Mouse (Mus musculus): ENCODE data around the gene Mrpl12.

Mrpl12 gene

DNA sequence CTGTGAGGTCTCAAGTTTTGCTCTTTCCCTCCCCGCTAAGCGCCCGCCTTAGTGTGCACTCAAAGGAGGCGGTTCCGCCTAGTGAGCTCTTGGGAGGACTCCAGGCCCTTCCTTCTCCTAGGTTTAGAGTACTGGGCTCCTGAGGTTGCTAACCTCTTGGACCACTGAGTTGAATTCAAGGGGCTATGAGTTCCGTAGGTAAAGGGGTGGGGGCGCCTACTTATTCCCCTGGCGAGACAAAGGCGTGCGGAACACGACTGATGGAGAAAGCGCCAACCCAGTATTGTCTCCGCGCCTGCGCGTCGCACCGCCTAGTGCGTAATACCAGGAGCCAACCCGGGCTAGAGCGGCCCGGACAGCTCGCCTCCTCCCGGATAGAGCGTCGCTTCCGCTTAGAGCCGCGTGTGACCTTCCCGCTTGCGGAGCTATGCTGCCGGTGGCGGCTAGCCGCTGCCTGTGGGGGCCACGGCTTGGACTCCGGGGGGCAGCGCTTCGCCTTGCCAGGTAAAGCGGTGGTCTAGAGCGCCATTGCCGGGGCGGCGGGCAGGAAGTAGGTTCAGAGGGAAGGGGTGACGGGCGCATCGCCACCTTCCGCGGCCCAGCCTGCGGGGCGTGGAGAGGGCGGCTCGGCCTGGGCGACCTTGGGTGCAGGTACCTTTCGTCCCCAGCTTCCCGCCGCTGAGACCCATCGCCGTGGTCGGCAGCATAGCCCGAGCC is at the start of gene Mrpl12:
Gene Mrpl12, plus strand, starts transcription at position 349 of the 717 bp plus-strand sequence.
- DNase-seq (ENCODE audit: low spot score in 2 of 2), result peak; percentile 70 to 84

DNA sequence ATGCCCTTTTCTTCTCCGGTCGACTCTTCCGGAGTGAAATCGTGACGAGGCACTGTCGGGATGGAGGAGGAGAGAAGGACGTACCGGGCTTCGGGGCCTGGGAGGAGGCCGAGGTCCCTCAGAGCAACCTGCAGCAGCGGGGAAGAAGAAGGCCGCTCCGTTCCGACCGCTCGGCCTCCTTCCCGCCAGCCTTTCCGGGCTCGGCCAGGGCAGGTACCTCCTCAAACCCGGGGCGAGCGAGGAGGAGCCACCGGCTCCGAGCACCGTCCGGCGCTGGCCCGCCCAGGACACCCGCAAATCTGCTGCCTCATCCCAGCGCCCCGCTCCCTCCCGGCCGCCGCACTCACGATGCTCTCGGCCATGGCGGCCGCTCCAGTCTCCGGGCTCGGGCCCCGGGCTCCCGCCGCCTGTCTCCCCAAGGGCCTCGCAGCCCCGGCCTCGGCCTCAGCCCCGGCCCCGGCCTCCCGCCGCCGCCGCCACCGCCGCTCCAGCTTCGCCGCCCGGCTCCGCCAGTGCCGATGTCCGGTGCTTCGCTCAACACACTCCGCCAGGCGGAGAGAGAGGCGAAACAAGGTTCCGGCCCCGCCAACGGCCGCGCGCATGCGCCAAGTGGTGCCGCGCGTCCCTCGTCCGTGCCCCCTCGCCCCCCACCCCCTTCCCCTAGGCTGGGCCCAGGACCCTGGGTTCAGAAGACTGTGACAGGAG is 47.1 kb upstream of the Mrpl12 start, which contains the start of gene Nploc4:
Gene Nploc4, minus strand, starts transcription at position 557 of the 705 bp plus-strand sequence.
- DNase-seq (ENCODE audit: low spot score in 2 of 2), result peak; percentile 70 to 78

DNA sequence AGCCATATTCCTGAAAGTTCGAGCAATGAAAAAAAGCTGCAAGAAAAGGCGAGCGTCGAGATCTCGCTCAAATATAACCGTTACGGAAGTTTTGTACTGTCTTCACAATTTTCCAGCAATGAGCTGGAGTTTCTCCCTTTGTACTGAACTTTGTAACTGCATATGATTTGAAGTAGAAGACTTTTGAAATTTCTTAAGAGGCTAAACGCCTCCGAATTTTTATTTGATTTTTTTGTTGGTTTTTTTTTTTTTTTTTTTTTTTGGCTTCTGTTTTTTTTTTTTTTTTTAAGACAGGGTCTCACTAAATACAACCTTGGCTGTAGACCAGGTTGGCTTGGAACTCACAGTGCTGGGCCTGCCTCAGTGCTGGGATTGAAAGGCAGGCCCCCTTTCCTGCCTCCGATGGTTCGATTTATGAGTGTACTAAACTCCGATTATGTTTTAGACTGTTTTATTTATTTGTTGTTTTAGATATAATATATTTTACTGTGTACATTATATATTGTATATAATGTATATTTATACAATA is 46.5 kb upstream of the Mrpl12 start:
- no peak for DNase-seq (ENCODE audit: low spot score in 2 of 2)

DNA sequence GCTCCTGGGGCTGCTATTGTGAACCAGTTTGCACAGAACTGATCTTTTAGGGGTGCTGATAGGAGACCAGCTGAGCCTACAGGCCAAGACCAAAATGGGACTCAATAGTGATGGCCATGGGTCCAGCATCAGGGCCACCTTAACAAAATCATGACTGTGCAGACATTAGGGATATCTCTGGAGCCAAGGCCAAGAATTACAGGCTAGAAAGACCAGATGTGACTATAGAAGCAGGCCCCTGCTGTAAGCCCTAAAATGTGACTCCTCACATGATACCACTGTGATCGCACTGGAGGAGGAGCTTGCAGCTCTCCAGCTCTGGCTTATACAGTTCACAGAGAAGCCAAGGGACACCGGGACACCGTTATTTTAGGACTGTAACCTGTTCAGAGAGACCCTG is 42.1 kb upstream of the Mrpl12 start, which contains the start of gene Tspan10:
Gene Tspan10, plus strand, starts transcription at position 301 of the 400 bp plus-strand sequence.
- DNase-seq (ENCODE audit: low spot score in 2 of 2), result no peak

DNA sequence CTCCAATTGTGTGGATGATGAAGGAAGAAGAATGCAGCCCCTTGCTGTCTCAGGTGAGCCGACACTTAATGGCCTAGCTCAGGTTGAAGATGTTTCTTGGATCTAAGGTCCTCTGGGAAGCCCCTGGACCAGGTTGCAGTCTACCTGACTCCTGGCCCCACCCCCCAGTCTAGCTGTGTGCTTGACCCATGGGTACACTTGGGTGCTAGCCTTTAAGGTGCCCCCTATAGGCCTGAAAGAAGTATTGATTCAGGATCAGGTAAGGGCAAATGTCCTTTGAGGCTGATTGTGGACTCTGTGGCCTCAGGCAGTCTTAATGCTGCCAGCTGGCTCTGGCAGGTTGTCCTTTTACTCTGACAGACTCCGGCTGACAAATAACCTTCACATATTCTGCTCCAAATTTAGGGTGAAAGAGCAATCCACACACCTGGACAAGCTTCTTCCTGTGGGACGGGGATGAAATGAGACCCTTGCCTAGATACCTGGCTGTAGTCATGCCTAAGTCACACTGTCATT is 41.6 kb upstream of the Mrpl12 start:
- no peak for DNase-seq (ENCODE audit: low spot score in 2 of 2)

DNA sequence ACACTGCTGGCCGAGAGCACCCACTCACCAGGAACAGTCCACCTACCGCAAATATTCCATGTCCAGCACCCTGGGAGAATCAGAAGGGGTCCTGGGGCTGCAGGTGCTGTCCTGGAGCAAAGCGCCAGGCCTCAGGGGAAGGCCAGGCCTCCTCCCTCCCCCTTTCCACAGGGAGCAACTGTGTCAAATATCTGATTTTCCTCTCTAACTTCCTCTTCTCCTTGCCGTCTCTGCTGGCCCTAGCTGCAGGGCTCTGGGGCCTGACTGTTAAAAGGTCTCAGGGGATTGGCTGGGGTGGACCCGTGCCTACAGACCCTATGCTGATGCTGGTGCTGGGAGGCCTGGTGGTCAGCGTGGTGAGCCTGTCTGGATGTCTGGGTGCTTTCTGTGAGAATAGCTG is 40.3 kb upstream of the Mrpl12 start:
- DNase-seq (ENCODE audit: low spot score in 2 of 2), result no peak

DNA sequence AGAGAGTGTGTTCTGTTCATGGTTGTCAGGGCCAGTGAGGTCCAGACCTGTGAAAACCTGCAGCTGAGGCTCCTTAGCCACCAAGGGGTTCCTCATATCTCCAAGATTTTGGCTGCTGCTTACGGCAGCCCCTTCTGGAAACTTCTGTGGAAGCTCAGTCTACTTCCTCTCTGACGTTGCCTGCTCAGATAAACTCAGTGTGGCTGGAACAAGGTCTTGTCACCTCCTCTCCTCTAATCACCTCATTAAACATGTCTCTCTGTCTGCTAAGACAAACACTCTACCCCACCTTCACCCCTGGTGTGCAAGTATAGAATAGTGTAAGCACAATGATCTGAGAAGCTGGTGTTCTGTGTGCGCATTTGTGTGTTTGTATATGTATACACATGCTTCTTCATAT is 38.9 kb upstream of the Mrpl12 start:
- no peak for DNase-seq (ENCODE audit: low spot score in 2 of 2)

DNA sequence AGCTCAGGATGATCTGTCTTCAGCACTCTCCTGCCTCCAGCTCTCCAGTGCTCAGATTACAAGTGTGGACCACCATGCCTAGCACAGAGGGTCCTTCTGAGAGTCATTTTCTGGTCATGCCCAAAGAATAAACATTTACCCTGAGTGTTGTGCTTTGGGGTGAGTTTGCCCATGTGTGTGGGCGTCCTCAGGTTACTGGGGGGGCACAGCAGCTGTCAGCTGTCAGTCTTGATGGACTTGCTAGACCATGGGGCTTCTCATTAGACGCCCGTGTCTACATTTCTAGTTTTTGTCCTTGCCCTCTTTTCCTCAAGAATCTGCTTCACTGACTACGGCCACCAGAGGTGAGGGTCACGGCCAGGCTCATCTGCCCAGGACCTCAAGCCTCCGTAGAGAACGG is 37.2 kb upstream of the Mrpl12 start:
- no peak for DNase-seq (ENCODE audit: low spot score in 2 of 2)

DNA sequence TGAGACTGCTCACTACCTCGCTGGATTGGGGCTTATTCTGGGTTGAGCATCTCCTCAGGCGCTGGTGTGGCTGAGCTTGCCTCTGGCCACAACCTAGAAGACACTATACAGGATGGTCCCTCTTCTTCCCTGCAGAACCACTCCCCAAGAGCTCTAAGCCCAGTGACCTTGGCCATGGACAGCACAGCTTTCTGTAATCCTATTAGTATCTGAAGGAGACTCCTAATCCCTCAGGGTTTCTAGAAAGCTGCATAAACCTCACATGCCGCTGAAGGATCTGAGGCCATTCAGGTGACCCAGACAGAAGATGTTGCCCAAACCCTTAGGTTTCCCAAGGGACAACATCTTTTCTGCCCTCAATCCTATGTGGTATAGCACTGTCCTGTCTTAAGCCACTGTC is 32.2 kb upstream of the Mrpl12 start:
- DNase-seq (ENCODE audit: low spot score in 2 of 2), result no peak

DNA sequence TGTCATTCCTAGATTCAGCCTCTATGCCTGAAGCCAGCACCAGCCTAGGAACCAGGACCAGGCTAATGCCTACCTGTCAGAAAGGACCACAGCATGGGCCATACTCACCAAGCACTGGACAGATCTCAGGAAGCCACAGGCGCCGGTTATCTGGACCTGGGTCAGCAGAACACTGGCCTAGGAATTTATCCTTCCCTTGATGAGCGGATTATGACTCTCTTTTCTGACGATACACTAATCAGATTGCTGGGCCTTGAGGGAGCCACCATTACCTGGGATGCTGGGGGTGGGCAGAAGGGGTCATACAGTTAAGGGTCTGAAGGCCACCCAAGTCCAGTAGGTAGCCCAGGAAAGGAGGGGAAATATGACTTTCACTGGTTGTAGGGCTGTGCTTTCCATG is 31.1 kb upstream of the Mrpl12 start, which contains the start of gene Pde6g:
Gene Pde6g, minus strand, starts transcription at position 195 of the 400 bp plus-strand sequence.
- no peak for DNase-seq (ENCODE audit: low spot score in 2 of 2)

DNA sequence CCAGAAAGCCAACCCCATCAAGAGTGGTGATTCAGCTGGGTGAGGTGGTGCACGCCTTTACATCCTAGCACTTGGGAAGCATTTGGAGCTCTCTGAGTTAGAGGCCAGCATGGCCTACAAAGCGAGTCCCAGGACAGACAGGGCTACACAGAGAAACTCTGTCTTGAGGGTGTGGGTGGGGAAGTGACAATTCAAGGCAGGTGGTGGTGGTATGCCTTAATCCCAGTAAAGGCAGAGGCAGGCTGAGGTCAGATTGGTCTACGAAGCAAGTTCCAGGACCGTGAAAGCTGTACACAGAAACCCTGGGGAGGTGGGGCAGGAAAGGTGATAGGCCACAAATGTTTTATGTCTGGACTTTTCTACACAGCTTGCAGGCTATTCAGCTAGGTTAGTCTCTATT is 29.4 kb upstream of the Mrpl12 start:
- no peak for DNase-seq (ENCODE audit: low spot score in 2 of 2)

DNA sequence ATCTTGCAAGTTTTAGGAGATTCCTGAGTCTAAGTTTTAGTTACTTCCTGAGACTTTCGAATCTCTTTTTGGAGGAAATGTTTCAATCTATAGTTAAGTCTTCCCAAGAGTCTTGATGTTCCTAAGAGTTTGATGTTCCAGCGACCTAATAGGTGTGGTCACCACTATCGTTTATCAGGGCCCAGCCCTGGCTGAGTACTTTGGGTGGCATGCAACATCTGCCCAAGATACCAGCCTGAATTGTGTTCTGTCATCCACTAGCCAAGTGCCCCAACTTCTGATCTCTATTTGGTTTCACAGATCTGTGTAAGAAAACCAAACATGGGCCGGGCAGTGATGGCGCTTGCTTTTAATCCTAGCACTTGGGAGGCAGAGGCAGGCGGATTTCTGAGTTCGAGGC is 29.0 kb upstream of the Mrpl12 start:
- no peak for DNase-seq (ENCODE audit: low spot score in 2 of 2)

DNA sequence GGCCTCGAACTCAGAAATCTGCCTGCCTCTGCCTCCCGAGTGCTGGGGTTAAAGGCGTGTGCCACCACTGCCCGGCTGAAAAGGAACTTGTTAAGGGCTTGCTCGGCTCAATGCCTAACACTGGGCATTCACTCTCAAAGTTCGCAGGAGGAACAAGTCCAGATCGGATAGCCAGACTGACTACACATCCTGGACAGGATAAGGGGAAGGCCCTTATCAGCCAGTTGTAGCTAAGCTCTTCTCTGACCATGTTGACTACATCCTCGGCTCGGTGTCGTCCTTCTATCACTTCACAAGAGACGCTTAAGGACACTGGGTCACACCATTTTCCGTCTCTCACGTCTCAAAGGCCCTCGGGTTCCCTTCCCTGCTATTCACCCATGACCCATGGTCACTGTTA is 27.0 kb upstream of the Mrpl12 start:
- DNase-seq (ENCODE audit: low spot score in 2 of 2), result no peak

DNA sequence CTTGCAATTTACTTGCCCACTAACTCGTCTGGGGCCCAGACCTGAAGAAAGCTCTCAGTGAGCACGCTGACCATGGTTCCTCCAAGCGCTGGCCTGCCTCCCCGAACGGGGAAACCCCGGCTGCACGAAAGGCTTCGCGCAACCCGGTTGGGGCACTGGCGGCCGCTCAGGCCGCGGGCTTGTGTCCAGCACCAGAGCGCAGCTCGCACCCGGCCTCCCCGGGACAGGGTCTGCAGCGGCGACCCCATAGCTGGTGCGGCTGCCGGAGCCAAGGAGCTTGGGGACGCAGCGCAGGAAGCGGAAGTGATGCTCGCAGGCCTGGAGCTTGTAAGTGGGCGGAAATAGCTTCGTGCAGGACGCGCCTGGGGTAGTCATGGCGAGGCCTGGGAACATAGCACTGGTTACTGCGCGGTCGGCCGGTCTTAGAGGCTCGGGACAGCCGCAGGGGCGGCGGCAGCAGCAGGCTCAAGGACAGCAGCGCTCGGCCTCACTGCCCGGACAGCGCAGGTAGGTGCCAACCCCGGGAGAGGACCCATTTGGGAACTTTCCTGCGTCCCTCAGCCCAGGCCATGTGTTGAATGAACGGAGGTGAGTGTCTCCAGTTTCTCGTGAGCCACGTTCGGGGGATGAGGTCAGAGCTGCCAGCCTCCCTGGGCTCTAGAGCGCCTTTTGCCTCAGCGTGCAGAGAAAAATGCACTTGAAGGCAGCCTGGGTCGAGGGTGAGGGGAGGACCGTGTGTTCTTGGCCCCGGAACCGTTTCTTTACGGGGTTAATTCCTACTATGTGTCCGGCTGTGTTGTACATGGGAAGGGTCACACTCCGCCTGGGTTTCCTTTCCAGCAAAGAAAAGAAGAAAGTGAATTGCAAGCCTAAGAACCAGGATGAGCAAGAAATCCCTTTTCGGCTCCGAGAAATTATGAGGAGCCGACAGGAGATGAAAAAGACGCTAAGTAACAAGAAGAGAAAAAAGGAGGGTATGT is 26.4 kb upstream of the Mrpl12 start, which contains the start of the genes Oxld1 and Ccdc137:
Gene Oxld1, minus strand, starts transcription at position 297 of the 980 bp plus-strand sequence.
Gene Ccdc137, plus strand, starts transcription at position 344 of the 980 bp plus-strand sequence.
- DNase-seq (ENCODE audit: low spot score in 2 of 2), result peak; percentile 54 to 60

DNA sequence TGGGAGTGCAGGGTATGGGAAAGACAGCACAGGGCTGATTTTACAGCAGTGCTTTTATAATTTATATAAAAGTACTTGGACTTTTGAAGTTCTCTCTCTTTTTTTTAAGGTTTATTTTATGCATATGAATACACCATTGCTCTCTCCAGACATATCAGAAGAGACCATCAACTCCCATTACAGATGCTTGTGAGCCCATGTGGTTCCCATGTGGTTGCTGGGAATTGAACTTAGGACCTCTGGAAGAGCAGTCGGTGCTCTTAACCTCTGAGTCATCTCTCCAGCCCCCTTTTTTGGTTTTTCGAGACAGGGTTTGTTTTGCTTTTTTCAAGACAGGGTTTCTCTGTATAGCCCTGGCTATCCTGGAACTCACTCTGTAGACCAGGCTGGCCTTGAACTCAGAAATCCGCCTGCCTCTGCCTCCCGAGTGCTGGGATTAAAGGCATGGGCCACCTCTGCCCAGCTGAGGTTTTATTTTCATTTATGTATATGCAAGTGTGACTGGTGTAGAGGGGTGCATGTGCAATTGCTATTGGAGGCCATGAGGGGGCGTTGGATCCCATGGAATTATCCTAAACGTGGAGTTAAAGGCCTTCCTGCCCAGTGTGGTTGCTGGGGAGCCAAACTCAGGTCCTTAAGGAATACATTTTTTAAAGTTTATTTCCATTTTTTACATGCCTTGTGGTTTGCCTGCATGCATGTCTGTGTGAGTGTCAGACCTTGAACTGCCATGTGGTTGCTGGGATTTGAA is 25.4 kb upstream of the Mrpl12 start:
- DNase-seq (ENCODE audit: low spot score in 2 of 2), result no peak

DNA sequence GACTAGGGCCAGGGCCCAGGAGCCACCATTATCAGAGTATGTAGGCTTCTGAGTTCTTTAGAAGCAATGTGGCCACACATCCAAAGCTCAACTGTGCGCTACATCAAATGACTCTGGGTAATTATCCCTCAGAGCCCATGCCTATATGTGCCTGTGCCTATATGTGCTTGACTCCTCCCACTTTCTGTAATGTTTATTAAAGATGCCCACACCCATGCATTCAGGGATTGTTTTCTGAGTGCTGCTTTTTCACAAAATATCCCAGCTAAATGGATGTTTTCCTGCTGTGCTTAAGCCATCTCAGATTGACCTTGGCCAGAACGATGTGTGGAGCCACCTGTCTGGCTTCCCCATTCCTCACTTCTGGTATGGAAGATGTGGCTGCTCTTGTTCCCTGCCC is 20.9 kb upstream of the Mrpl12 start:
- no peak for DNase-seq (ENCODE audit: low spot score in 2 of 2)

DNA sequence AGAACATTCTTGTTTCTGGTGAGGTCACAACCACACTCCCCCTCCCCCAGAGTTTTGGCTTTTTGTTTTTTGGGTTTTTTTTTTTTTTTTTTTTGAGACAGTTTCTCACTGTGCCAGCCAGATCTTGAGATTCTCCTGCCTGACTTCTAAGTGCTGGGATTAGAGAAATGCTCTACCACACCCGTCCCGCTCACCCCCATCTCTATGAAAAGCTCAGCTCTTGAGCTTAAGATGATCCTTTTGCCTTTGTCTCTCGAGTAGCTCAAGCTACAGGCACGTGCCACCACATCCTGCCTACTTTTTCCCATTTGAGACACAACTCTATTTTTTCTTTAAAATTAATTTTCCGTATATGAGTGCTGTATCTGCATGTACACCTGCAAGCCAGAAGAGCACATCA is 20.0 kb upstream of the Mrpl12 start:
- DNase-seq (ENCODE audit: low spot score in 2 of 2), result no peak

DNA sequence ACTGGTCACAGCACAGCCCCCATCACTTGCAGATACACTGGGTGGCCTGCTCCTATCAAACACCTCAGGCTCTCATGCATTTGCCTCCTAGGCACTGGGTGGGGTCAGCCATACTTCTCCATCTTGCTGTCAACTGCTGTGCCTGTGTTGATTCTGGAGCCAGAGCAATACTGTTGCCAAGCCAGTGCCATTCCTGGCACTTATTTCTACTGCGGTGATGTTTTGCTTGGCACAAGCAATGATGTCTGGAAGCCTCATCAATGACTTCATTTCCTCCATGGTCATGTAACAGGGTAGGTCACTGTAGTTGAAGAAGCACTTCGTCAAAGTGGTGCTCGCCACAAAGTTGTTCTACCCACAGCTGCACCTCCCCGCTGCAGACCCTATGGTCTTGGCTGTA is 18.9 kb upstream of the Mrpl12 start:
- DNase-seq (ENCODE audit: low spot score in 2 of 2), result no peak

DNA sequence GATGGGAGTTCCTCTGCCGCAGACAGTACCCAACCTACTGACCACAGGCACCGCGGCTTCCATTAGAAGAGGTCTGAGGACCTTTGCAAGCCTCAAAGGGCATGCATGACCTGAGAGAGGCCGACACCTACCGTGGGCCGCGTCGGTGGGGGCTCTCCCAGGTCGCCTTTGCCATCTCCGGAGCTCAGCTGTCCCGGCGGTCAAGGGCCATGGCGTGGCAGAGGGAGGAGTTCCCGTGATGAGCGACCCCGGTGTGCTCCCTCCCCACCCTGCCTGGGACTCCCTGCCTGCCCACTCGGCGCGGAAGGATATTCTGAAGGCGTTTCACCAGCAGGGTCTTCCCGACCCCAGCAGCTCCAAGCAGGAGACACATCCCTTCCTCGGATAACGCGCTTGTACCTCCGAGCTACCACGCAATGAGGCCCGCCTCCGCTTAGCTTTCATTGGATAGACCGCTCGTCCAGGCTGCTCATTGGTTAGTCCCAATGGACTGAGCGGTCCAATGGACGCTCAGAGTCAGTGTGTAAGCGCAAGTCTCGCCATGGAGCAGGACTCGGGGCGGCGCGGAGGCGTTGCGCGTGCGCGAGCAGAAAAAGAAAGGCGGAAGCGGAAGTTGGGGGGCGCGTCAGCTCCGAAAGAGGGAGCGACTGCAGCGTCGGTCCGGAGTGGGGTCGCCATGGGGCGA is 17.2 kb upstream of the Mrpl12 start, which contains the start of gene Arl16:
Gene Arl16, minus strand, starts transcription at position 557 of the 685 bp plus-strand sequence.
- peak; percentile 83 to 90 for DNase-seq (ENCODE audit: low spot score in 2 of 2)

DNA sequence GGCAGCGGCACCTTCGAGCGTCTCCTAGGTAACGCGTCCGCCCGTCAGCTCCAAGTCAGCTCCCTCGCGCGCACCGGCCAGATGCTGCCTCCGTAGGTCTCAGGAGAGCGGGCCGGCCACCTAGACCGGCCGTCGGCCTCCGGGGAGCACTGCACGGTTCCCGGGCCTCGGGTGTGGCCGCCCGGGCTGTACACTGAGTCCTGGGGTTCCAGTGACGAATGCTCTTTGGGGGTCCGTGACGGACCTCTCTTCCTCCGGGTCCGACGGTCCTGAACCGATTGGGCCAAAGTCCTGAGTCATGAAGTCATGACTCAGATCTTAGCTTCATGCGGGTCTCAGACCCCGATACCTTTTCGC is 16.7 kb upstream of the Mrpl12 start:
- no peak for DNase-seq (ENCODE audit: low spot score in 2 of 2)

Measured in frontal cortex, postnatal 25 days (tissue).